Mouse (Mus musculus): ENCODE data around the gene Gm10799.
"Not testable (repeated sequence)": the region's sequence is repeated elsewhere in the genome, so short reads cannot be mapped to it uniquely, and the experiment has no call there.

Gene Gm10799

GRCm38 (mm10) chr2:104068450-104068849, at the start of gene Gm10799:
Gene Gm10799, minus strand, starts transcription at chr2:104068550.
- DNase-seq (ENCODE audit: low read depth, low spot score): not testable (repeated sequence)

- DNase-seq (ENCODE audit: low read depth, low spot score): not testable (repeated sequence)
These were observed 48.8 kb upstream of the Gm10799 start for GRCm38 (mm10) chr2:104117173-104117572.

GRCm38 (mm10) chr2:104114898-104115297, 46.5 kb upstream of the Gm10799 start:
- DNase-seq (ENCODE audit: low read depth, low spot score): no peak

GRCm38 (mm10) chr2:104113563-104113962, 45.2 kb upstream of the Gm10799 start:
- DNase-seq (ENCODE audit: low read depth, low spot score): not testable (repeated sequence)

- DNase-seq (ENCODE audit: low read depth, low spot score): not testable (repeated sequence)
These were observed 42.9 kb upstream of the Gm10799 start for GRCm38 (mm10) chr2:104111170-104111797.

GRCm38 (mm10) chr2:104110031-104110430, 41.7 kb upstream of the Gm10799 start:
- DNase-seq (ENCODE audit: low read depth, low spot score): no peak

GRCm38 (mm10) chr2:104109528-104109927, 41.2 kb upstream of the Gm10799 start:
- DNase-seq (ENCODE audit: low read depth, low spot score): peak; percentile 69

- DNase-seq (ENCODE audit: low read depth, low spot score): not testable (repeated sequence)
These were observed 40.7 kb upstream of the Gm10799 start for GRCm38 (mm10) chr2:104109021-104109420.

GRCm38 (mm10) chr2:104104800-104105199, 36.5 kb upstream of the Gm10799 start:
- no peak for DNase-seq (ENCODE audit: low read depth, low spot score)

- no peak for DNase-seq (ENCODE audit: low read depth, low spot score)
These were observed 31.6 kb upstream of the Gm10799 start for GRCm38 (mm10) chr2:104099946-104100345.

GRCm38 (mm10) chr2:104099231-104099585, 30.9 kb upstream of the Gm10799 start:
- DNase-seq (ENCODE audit: low read depth, low spot score): no peak

GRCm38 (mm10) chr2:104098529-104099230, 30.3 kb upstream of the Gm10799 start:
- peak; percentile 76 for DNase-seq (ENCODE audit: low read depth, low spot score)

GRCm38 (mm10) chr2:104097396-104097795, 29.0 kb upstream of the Gm10799 start:
- not testable (repeated sequence) for DNase-seq (ENCODE audit: low read depth, low spot score)

GRCm38 (mm10) chr2:104096796-104097195, 28.4 kb upstream of the Gm10799 start:
- DNase-seq (ENCODE audit: low read depth, low spot score): peak; percentile 34

- peak; percentile 25 for DNase-seq (ENCODE audit: low read depth, low spot score)
These were observed 27.9 kb upstream of the Gm10799 start for GRCm38 (mm10) chr2:104096256-104096655.

GRCm38 (mm10) chr2:104095741-104096213, 27.4 kb upstream of the Gm10799 start, which contains the start of gene Cd59a:
Gene Cd59a, plus strand, starts transcription at chr2:104095801.
- peak; percentile 91 for DNase-seq (ENCODE audit: low read depth, low spot score)

- no peak for DNase-seq (ENCODE audit: low read depth, low spot score)
These were observed 25.0 kb upstream of the Gm10799 start for GRCm38 (mm10) chr2:104093305-104093704.

GRCm38 (mm10) chr2:104087562-104087961, 19.2 kb upstream of the Gm10799 start:
- DNase-seq (ENCODE audit: low read depth, low spot score): not testable (repeated sequence)

GRCm38 (mm10) chr2:104084027-104084426, 15.7 kb upstream of the Gm10799 start:
- DNase-seq (ENCODE audit: low read depth, low spot score): not testable (repeated sequence)

- DNase-seq (ENCODE audit: low read depth, low spot score): no peak
These were observed 14.1 kb upstream of the Gm10799 start for GRCm38 (mm10) chr2:104082474-104082873.

GRCm38 (mm10) chr2:104081436-104082050, 13.2 kb upstream of the Gm10799 start:
- DNase-seq (ENCODE audit: low read depth, low spot score): not testable (repeated sequence)

- DNase-seq (ENCODE audit: low read depth, low spot score): not testable (repeated sequence)
These were observed 9.9 kb upstream of the Gm10799 start for GRCm38 (mm10) chr2:104078285-104078684.
